Mouse (Mus musculus) brain, adult 2 months (tissue): Measurements from ENCODE around the gene Fam187a.

ENCODE experiments used
- DNase-seq: peaks from one replicate; pipeline ENCODE4 v3.0.0; 2011; ENCODE audit warnings: low read depth, low spot score

Fam187a gene

DNA sequence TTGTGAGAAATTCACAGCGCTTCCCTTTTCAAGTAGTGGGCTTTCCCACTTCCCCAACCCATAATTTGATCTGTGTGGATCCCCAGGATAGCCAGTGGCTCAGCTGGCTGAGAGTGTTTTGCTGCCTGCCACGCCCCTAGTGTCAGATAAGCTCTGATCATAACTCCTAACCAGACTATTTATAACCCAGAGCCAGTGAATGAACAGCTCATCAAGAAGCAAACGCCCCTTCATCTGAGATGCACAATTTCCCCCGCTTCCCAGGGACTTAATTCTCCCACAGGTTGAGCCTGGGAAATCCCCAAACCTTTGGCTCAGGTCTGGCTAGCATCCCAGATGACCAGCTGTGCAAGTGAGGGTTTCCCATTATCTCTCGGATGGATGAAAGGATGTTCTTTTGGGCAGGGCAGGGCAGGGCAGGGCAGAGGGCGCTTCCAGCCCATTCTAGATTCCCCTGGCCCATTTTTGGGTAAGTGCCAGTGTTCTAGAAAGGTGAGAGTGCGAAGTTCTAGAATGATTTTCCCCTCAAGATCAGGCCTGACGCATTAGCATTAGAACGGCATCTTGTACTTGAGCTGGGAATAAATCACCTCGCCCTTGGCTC, at the start of gene Fam187a:
TSS of gene Fam187a (plus strand) at position 554 of the 604 bp plus-strand sequence.
- DNase-seq: peak; percentile 53

DNA sequence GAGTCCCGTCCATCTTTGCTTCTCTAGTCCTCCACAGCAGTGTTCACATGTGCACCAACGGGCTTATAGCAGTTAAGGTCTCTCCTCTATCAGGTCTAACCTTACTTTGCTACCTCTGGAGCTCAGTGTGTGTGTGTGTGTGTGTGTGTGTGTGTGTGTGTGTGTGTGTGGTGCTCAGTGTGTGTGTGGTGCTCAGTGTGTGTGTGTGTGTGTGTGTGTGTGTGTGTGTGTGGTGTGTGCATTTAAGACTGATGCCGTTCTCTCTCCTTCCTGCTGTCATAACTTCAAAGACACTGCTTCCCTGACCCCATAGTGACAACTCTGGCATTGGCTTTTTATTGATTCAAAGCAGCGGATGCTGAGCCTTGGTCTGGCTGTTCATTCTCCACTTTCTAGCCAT, 49.4 kb upstream of the Fam187a start, which contains the start of gene Higd1b:
TSS of gene Higd1b (plus strand) at position 301 of the 400 bp plus-strand sequence.
- DNase-seq: no peak

DNA sequence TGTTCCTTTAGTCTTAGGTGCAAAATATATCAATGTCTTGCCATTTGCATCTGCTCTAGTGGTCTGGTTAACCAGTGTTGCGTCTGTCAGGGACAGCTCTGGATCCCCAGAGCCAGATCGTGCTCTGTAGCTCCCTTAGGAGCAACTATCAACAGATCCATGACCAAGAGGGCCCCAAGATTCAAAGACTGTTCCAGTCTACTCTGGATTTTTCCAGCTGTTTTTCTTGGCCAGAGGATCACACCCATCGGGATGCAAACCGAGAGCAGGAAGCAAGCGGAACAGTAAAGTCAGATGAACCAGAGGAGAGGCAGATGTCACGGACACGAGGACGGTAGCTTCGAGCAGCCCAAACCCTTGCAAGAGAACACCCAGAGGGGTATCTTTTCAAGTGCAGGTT, 48.8 kb upstream of the Fam187a start:
- DNase-seq: no peak

DNA sequence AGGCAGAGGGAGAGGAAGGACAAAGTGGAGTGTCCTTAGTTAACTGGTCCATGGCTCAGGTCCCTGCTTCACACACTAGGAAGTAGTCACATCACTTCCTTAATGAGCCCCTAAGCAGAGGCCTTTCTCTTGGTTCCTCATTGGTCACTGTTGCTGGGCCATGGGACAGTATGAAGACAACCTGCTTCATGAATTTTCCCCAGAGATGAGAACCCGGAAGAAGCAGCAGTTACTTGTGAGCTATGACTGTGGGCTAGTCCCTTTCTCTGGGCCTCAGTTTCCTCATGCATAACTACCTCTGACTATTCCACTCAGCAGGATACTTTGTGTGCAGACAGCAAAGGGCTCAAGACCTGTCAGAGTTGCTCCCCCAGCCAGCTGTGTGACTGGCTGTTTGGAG, 47.6 kb upstream of the Fam187a start:
- DNase-seq: no peak

DNA sequence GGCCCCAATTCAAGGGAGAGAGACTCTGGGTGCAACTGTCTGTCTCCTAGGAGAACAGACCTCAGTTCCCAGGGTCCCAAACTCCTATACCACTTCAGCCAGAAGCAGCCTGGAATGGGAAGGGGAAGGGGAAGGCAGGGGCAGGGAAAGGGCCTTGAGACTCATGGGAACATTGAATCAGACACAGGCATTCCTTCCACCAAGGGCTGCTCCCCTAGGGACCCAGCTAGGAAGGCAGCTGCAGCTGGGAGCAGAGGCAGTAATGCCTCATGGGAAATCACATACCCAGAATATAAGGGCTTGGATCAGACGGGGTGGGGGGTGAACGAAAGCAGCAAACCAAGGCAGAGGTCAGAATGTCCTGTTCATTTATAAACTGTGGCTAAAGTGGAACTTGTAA, 46.8 kb upstream of the Fam187a start:
- no peak for DNase-seq

DNA sequence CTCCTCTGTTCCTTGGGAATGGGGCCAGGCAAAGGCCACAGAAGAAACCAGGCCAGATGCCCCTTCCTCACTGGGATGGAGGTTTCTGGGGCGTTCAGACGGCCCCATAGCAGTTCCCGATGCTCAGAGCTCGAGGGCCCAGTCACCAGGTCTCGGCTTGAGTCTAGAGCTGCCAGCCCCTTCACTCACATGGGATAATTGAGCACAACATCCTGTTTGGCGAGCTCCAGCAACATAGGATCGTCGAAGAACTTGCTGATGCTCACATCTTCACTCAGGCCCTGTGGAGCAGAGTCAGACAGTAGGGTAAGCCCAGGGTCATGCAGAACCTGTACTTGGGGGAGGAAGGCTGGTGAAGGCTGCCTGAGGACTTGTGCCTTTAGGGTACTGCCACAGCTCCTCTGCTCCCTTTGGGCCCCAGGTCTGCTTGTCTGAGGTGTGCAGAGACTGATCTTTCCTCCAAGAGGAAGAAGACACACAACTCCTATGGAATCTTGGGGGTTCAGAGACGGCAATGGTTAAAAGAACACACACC, 46.3 kb upstream of the Fam187a start:
- no peak for DNase-seq

DNA sequence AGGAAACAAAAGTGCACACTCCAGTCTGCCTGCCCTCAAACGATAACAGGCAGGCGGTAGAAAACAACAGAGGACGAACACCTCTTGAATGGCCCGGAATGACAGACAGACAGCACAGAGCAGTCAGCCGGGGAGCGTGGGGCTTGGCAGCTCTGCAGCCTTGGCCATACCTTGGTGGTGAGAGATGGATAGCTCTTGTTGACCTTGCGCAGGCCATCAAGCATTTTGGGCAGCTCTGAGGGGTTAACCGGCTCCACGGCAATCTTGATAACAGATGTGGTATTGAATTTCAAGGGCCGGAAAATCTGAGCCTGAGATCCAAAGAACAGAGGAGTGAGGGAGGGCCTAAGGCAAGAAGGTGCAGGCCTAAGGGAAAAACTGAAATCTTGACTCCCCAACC, 39.0 kb upstream of the Fam187a start:
- no peak for DNase-seq

DNA sequence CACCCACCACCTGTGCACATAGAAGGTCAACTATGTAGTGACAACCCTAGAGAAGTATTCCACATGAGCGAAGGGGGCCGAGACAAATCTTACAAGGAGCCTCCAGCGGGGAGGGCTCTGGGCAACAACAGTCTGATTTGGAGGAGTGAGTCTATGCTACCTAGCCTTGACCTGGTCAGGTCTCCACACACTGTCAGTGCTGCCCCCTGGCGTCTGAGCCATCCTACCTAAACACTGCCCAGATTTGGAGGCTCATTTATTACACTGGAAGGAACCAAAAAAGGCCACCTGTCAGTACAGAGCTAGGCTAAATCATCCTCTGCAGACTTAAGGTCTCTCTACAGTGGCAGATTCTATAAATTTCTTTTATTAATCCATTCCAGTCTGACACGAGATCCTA, 33.1 kb upstream of the Fam187a start:
- DNase-seq: peak; percentile 73

DNA sequence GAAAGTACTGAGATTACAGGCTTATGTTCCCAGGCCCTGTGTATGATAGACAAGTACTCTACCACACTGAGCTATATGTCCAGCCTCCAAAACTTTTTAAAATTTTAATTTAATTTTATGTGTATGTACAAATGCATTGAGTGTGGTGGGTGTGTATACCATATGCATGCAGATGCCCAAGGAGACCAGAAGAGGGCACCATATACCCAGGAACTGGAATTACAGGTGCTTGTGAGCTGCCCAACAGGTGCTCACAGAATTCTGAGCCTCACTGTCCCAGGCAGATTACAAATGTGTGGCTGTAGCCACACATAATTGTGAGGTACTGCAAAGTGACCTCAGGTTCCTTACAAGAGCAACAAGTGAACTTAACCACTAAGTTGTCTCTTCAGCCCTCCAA, 31.2 kb upstream of the Fam187a start:
- DNase-seq: peak; percentile 25

DNA sequence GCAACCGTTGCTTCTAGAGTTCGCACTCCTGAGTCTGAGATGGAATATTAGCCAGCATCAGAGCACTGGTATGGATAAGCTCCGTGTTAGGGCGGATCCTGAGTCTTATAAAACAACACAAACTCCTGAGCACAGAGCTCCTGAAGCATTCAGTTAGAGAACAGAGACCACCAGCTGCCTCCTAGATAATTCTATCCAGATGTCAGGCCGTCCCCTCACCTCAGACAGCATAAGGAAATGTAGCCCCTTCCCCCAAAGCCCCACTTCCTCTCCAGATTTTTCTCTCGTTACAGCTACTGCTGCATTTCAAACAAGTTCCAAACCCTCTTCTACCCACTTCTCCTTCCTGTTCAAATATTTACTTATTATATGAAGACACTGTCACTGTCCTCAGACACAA, 29.0 kb upstream of the Fam187a start:
- no peak for DNase-seq

DNA sequence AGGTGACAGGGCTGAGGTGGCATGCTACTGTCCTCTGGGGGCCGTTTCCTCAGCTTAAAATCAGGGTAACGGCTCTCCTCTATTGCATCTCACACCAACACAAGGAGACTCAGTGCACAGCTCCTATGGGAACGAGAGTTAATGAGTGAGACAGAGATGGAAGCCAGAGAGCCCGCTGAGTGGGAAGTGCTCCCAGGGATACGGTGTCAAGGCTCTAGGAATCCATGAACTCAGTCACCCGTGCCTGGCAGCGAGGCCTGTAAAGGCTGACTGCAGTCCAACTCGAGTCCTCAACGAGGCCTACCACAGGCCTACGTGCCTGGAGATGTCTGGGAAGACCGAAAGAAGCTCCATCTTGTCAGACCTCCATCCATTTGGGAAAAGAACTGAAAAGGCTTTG, 26.0 kb upstream of the Fam187a start:
- DNase-seq: no peak

DNA sequence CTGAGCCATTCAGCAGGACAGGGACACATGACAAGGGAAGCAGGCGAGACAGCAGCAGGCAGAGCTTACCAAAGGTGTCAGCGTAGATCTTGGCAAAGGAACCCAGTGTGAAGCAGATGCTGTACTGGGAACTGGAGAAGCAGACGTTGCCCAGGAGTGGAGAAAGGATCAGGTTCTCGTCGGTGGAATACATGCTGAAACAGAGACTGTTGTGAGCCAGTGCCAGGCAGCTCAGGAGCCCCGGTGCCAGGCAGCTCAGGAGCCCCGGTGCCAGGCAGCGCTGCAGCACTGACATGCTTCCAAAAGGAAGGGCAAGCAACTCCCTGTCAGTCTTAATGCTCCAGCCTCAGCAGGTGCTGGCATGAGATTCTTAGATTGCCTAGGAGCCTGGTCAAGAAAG, 25.0 kb upstream of the Fam187a start:
- peak; percentile 88 for DNase-seq

DNA sequence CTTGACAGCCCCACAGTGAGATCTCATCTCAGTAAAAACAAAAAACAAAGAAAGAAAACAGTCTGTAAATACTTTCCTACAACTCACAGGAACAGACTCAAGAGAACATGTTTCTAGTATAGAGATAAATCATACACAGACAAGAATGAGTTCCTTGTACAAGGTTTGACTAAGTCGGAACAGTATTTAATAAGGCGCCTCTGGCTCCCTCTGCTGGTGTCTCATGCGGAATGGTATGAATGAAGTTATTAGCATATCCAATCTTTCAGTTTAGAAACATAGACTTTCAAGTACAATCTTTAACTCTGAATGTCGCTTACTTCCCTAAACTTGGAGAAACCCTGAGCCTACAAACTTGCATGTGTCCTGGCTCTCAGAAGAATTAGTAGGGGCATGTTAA, 20.7 kb upstream of the Fam187a start:
- peak; percentile 86 for DNase-seq

DNA sequence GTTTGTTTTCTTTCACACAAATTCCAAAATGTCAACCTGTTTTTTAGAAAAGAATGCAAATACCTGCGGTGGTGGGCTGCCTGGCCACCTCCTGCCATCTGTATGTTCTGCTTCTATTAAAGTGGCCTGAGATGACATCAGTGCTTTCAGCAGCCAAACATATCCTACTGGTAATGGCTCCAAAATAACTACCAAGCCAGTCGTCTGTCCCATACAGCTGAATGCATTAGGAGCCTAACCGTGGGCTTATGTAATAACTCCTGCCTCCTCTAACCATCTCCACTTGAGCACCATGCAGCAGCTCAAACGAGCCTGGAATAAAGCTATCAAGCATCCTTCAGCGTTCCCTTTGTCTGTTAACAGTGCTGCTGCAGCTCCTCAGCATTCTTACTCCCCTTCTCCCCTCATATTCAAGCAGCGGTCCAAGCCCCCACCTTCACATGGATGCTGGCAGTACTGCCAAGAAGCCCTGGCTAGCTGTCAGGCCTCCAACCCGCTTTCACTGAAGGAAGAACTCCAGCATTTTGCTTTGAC, 10.1 kb upstream of the Fam187a start:
- DNase-seq: peak; percentile 94

DNA sequence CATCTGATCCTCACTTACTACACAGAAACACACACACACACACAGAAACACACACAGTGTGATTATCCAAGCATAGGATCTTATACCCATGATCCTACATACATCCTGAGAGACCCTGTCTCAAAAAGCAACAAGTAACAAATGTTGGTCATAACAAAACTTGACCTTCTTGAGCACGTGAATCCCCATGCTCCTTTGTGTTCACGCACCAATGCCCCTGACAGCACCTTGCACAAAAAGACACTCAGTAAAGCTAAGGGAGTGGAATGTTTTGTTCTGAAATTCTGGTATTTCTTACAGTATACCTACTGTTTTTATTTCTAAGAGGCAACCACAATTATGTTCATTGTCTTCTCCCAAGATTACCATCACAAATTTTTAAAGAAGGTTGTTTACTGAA, 5.4 kb upstream of the Fam187a start:
- DNase-seq: no peak

DNA sequence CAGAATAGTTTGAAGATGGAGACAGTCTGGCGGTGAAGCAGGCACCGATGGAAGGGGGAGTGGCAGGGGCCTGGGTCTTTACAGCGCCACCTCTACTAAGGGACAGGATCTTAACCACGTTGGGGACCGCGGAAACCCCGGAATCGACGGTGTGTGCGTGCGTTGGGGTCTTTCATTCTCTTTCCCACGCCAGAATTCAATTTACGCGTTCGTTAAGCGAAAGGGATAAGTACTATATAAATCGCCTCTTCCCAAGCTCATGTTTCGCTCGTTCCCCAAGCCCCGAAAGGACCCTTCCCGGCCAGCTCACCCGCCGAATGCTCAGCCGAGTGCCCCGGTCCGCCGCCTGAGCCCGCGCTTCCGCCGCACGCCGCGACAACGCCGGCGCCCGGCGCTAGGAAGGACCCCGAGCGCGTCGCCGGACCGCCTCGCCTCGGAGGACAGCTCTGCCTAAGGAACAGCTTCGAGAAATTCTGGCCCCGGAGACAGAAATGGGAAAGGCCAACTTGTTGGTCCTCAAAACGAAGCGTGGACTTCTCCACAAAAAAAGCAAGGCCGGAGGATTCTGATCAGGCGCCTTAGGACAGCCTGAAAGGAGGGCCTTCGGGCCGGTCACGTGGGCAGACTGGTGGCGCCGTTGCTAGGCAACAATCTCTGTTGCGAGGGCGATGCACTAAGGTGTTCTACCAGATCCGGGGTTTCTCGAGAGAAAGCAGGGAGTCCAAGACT, 4.2 kb upstream of the Fam187a start, which contains the start of the genes Eftud2 and Ccdc103:
TSS of gene Eftud2 (minus strand) at position 401 of the 729 bp plus-strand sequence.
TSS of gene Ccdc103 (plus strand) at position 620 of the 729 bp plus-strand sequence.
- DNase-seq: peak; percentile 96

DNA sequence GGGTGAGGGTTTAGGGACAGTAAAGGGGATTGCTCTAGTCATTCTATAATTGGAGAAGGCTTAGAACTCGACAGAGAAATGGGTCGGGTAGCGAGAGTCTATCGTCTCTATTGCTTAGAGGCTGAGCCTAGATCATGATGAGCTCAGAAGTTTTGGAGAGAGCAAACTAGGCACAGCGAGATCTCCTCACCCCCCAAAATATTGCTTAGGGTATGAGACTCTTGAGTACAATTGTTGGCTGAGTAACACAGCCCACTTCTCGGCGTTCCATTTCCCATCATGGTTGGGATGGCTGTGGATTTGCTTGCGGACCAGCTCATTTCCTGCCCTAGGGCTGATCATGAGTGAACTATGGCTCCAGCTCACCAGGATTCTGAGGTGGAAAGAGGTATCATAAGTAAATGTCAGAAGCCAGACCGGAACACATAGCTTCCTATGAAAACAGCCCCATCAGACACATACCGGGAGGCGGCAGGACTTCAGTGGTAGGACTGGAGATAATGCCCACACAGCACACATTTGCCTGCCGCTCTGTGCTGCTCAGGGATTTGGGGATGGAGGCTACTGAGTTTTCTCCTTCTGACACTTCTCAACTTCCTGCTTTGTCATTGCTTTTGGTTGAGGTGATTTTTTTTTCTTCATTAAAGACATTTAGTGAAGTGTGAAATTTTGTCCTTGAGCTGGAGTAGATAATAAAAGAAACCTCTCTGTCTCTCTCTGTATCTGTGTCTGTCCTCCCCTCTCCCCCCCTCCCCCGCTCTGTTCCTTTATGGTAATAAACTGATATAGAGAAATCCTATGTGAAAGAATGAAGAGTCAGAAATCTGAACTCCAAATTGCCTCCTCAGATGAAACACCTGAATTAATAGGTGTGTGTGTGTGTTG, 3.4 kb upstream of the Fam187a start:
- peak; percentile 41 for DNase-seq

DNA sequence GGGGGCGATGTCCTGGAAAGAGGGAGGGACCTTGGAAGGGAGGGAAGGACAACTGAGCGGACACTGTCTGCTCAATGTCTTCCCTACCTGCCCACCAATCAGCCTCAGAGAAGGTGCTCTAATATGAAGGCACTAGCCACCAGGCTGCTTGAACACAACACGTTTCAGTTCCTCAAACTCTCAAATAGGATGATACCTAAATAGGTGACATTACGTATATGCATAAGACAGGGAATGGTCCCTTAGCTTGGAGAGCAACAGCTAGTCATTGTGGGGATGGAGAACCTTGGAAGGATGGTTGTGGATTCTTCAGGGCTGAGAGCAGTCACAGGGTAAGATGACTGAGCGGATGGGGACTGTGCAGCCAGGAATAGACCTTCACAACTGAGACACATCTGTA, 2.5 kb downstream of the Fam187a start:
- no peak for DNase-seq

DNA sequence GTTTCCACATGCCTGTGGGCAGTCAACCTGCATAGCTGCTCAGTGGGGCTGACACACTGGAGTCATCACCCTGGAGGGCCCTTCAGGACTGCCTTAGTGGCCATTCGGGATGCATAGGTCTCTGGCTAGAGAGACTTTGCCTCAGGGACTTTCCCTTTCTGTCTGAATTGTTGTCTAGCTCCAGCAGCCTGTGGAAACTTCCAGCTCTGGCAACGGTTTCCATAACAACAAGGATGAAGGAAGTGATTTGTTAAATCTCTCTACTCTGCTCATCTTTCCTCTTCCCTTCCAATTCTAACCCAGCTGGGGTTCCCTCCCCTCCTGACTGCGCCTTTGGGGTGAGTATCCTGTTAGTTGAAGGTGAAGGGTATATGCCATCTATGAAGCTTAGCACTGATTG, 3.2 kb downstream of the Fam187a start:
- DNase-seq: peak; percentile 83

DNA sequence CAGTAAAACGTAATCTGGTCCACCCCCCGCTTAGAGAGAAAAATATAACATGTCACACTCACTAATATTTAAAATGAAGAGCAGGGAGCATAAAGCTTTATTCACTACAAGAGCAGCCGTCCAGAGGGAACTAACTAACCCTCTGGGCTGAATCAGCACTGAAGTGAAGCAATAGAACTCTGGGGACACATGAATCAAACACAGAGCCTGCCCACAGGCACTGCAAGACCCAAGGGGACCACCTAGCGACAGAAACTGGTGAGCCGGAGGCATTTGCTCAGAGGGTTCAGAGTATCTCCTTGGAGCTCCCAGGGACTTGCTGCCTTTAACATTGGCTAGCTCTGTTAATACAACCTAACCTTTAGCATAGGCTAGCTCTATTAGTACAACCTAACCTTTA, 5.1 kb downstream of the Fam187a start:
- no peak for DNase-seq

DNA sequence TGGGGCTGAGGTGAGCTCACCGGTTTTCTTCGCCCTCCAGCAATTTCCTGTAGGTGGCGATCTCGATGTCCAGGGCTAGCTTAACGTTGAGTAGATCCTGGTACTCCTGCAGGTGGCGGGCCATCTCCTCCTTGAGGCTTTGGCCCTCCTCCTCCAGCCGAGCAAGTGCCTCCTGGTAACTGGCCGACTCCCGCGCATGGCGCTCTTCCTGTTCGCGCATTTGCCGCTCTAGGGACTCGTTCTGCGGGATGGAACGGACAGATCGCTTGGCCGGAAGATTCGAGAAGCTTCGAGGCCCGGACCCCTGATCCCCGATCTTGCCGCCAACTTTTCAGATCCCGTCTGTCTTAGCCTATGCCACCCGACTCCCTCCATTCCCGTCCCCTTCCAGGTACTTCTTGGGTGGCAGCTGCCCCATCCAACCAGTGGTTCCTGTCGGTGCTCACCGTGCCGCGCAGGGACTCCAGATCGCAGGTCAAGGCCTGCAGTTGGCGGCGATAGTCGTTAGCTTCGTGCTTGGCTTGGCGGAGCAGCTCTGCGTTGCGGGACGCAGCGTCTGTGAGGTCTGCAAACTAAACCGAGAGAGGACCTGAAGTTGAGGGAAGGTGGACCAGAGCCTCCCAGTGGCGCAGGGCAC, 8.2 kb downstream of the Fam187a start:
- DNase-seq: peak; percentile 74
